Comparison of ENCODE assay signal across 8 mouse cellular contexts in genomic region chr2:132815608-132816314, GRCm38 (mm10). TPM values are rescaled to one million over a fixed set of nuclear protein-coding genes. Genes with fewer than 3 reads are reported as not detected.
DNase-seq lines count a peak whose midpoint lies in the region; ATAC-seq lines count a peak whose summit lies in the region.

Trmt6 (minus strand) TSS chr2:132816055.
Mcm8 (plus strand) TSS chr2:132816141.

- peaks cover 12% of the 10 kb centered on the region for H3K4me1 ChIP-seq in hindbrain, embryonic 15.5 days (replicated peaks)

- H3K9me3 ChIP-seq in hindbrain, embryonic 15.5 days, result no peaks in the 10 kb centered on the region

- no peaks in the 10 kb centered on the region for H3K27me3 ChIP-seq in hindbrain, embryonic 15.5 days

- peak within 1 kb of the TSS; percentile 95 for H3K4me3 ChIP-seq in hindbrain, embryonic 15.5 days

- peak within 1 kb of the TSS; percentile 75 for H3K27ac ChIP-seq in hindbrain, embryonic 15.5 days (replicated peaks)

- H3K9ac ChIP-seq in hindbrain, embryonic 15.5 days, result peak within 1 kb of the TSS; percentile 67

- H3K36me3 ChIP-seq in hindbrain, embryonic 15.5 days, result peaks cover 20% of the 10 kb centered on the region

- ATAC-seq in hindbrain, embryonic 15.5 days (ENCODE audit: low FRiP score, low read depth), result peak; percentile 100

- H3K4me2 ChIP-seq in hindbrain, embryonic 15.5 days, result peak within 1 kb of the TSS; percentile 82

- peak; percentile 94 for DNase-seq in T-cell, adult 2 months (ENCODE audit: low spot score)
- peak; percentile 87 to 93 for DNase-seq in cerebellum, postnatal 36 days
- peak; percentile 84 to 90 for DNase-seq in frontal cortex, postnatal 36 days (ENCODE audit: low spot score in 2 of 2)
- DNase-seq in left cerebral cortex, adult 11 months (ENCODE audit: low spot score), result peak; percentile 76
- peak; percentile 92 to 94 for DNase-seq in lung, postnatal 4 days
- peak; percentile 95 for DNase-seq in retina, postnatal 7 days (ENCODE audit: low read depth, low spot score)
- peak; percentile 66 for DNase-seq in urinary bladder, adult 2 months (ENCODE audit: low spot score)

- WGBS in hindbrain, embryonic 15.5 days, result under 1% methylated on average over 59 of the region's 59 CpGs

RNA-seq across cellular contexts. Expression of gene Trmt6, which starts in this region (rescaled TPM):
- polyA plus RNA-seq in hindbrain, embryonic 15.5 days (2015; fragmentation: Nextera tagmentation; extraction: Ambion mirVana), result 18.5 and 18.8 TPM in 2 replicates
- polyA plus RNA-seq in urinary bladder, adult 2 months (2012; rRNA removed), result 15.8 and 16.3 TPM in 2 replicates

RNA-seq across cellular contexts. Expression of gene Mcm8, which starts in this region (rescaled TPM):
- 5.1 and 6.1 TPM in 2 replicates for polyA plus RNA-seq in hindbrain, embryonic 15.5 days (2015; fragmentation: Nextera tagmentation; extraction: Ambion mirVana)
- 2.7 and 2.8 TPM in 2 replicates for polyA plus RNA-seq in urinary bladder, adult 2 months (2012; rRNA removed)

Comparison
In these comparisons a context has a peak if more than half of its experiments do, and no peak if none do; other contexts are left out.
1. Peak in every context shown above with its lines: DNase-seq, ATAC-seq, H3K4me3 ChIP-seq and H3K27ac ChIP-seq.